Mouse (Mus musculus) CH12.LX (cell line): ENCODE measurements around the gene Cacna2d1. TPM values are rescaled to one million over a fixed set of nuclear protein-coding genes. Genes with fewer than 3 reads are reported as not detected.

ENCODE experiments used
- DNase-seq: peaks from one replicate; pipeline ENCODE4 v3.0.0-alpha.2; 2013; ENCODE audit errors: extremely low read depth
- H3K27ac ChIP-seq: 2 replicates; pipeline ENCODE4 v1.5.1; 2012; ENCODE audit warnings: low read depth, mild to moderate bottlenecking, control low read depth, moderate library complexity; ENCODE audit not compliant: insufficient read depth
- H3K27me3 ChIP-seq: replicated peaks from 2 replicates; pipeline ENCODE3; 2012; ENCODE audit warnings: inconsistent platforms
- H3K36me3 ChIP-seq, 2 experiments: replicated peaks in 1 of 2; 2 replicates each; pipeline versions ENCODE3 to v1.6.1; 2012; ENCODE audit warnings: inconsistent platforms in 1 of 2, low read length in 1 of 2, mild to moderate bottlenecking in 1 of 2, mixed read lengths in 1 of 2, moderate library complexity in 1 of 2; ENCODE audit not compliant: control insufficient read depth in 1 of 2, insufficient read depth in 1 of 2
- H3K4me1 ChIP-seq, 2 experiments: 2 replicates each; pipeline ENCODE4 v1.6.1; 2012; ENCODE audit warnings: inconsistent platforms in 1 of 2, moderate library complexity in 1 of 2; ENCODE audit not compliant: insufficient read depth in 2 of 2, control insufficient read depth in 1 of 2
- H3K4me2 ChIP-seq: 2 replicates; pipeline ENCODE4 v1.6.1; 2012; ENCODE audit warnings: low read depth, mild to moderate bottlenecking, control low read depth; ENCODE audit not compliant: poor library complexity, insufficient read depth, severe bottlenecking
- H3K4me3 ChIP-seq, 3 experiments: fragments of 150-350 bp in 1 of 3; sonication (generic) in 1 of 3; replicated peaks in 1 of 3; 2 replicates each; pipeline versions ENCODE3 to v1.5.1; 2011 to 2012; ENCODE audit warnings: low read depth in 2 of 3, low read length in 2 of 3, mild to moderate bottlenecking in 2 of 3, moderate library complexity in 2 of 3, control low read depth in 1 of 3, improper control_type of control experiment in 1 of 3, inconsistent platforms in 1 of 3, mixed read lengths in 1 of 3; ENCODE audit not compliant: poor library complexity in 1 of 3
- H3K79me2 ChIP-seq: replicated peaks from 2 replicates; pipeline ENCODE4 v1.6.1; 2012; ENCODE audit warnings: mild to moderate bottlenecking, moderate library complexity; ENCODE audit not compliant: control insufficient read depth, poor library complexity, insufficient read depth, severe bottlenecking; ENCODE audit errors: extremely low read depth
- H3K9ac ChIP-seq: 2 replicates; pipeline ENCODE4 v1.6.1; 2012; ENCODE audit warnings: low read depth, mild to moderate bottlenecking, control low read depth, moderate library complexity; ENCODE audit not compliant: insufficient read depth
- H3K9me3 ChIP-seq: replicated peaks from 2 replicates; pipeline ENCODE3; 2012; ENCODE audit warnings: low read length, inconsistent platforms, mixed read lengths
- CHD2 ChIP-seq: IDR thresholded peaks from 2 replicates; pipeline ENCODE4 v1.6.1; 2011; ENCODE audit warnings: low read length, improper control_type of control experiment
- CTCF ChIP-seq, 2 experiments: IDR thresholded peaks in 1 of 2; conservative IDR thresholded peaks in 1 of 2; 2 replicates each; pipeline ENCODE4 v1.5.1; 2011 to 2012; ENCODE audit warnings: low read depth in 2 of 2, low read length in 2 of 2, improper control_type of control experiment in 1 of 2, inconsistent platforms in 1 of 2, mild to moderate bottlenecking in 1 of 2, moderate library complexity in 1 of 2
- ELF1 ChIP-seq: IDR thresholded peaks from 2 replicates; pipeline ENCODE4 v1.6.1; 2014; ENCODE audit warnings: low read depth, mild to moderate bottlenecking, inconsistent platforms, low read length, improper control_type of control experiment
- GABPA ChIP-seq: IDR thresholded peaks from 2 replicates; pipeline ENCODE4 v1.6.1; 2012; ENCODE audit warnings: low read depth, low read length, improper control_type of control experiment, inconsistent platforms; ENCODE audit not compliant: insufficient replicate concordance
- IRF4 ChIP-seq: IDR thresholded peaks from 2 replicates; pipeline ENCODE4 v1.6.1; 2014; ENCODE audit warnings: low read depth, mild to moderate bottlenecking, inconsistent platforms, low read length, improper control_type of control experiment
- JUND ChIP-seq: conservative IDR thresholded peaks from 2 replicates; pipeline ENCODE4 v1.6.1; 2011; ENCODE audit warnings: low read depth, low read length, improper control_type of control experiment
- MEF2A ChIP-seq: IDR thresholded peaks from 2 replicates; pipeline ENCODE4 v1.6.1; 2014; ENCODE audit warnings: low read depth, mild to moderate bottlenecking, inconsistent platforms, low read length, improper control_type of control experiment, borderline replicate concordance
- MXI1 ChIP-seq: IDR thresholded peaks from 2 replicates; pipeline ENCODE4 v1.6.1; 2011; ENCODE audit warnings: mild to moderate bottlenecking, low read depth, low read length, improper control_type of control experiment
- MYC ChIP-seq: IDR thresholded peaks from 2 replicates; pipeline ENCODE4 v1.6.1; 2011; ENCODE audit warnings: low read depth, mild to moderate bottlenecking, improper control_type of control experiment, low read length
- NELFE ChIP-seq: IDR thresholded peaks from 2 replicates; pipeline ENCODE4 v1.6.1; 2011; ENCODE audit warnings: low read depth, low read length, improper control_type of control experiment
- NRF1 ChIP-seq: IDR thresholded peaks from 2 replicates; pipeline ENCODE4 v1.6.1; 2014; ENCODE audit warnings: low read depth, mild to moderate bottlenecking, inconsistent platforms, low read length, improper control_type of control experiment, moderate library complexity
- PAX5 ChIP-seq: IDR thresholded peaks from 2 replicates; pipeline ENCODE4 v1.6.1; 2012; ENCODE audit warnings: low read length, inconsistent platforms, mixed read lengths
- POLR2A ChIP-seq: IDR thresholded peaks from 2 replicates; pipeline ENCODE4 v1.6.1; 2011; ENCODE audit warnings: low read depth, mild to moderate bottlenecking, improper control_type of control experiment, low read length
- POLR2AphosphoS2 ChIP-seq: IDR thresholded peaks from 2 replicates; pipeline ENCODE4 v1.6.1; 2011; ENCODE audit warnings: low read depth, low read length, improper control_type of control experiment
- RAD21 ChIP-seq: IDR thresholded peaks from 2 replicates; pipeline ENCODE4 v1.6.1; 2011; ENCODE audit warnings: low read depth, mild to moderate bottlenecking, low read length, improper control_type of control experiment, moderate library complexity
- SIN3A ChIP-seq: IDR thresholded peaks from 2 replicates; pipeline ENCODE4 v1.6.1; 2012; ENCODE audit warnings: low read length, improper control_type of control experiment, inconsistent platforms
- SMC3 ChIP-seq: IDR thresholded peaks from 2 replicates; pipeline ENCODE4 v1.6.1; 2011; ENCODE audit warnings: low read depth, low read length, improper control_type of control experiment
- USF1 ChIP-seq: IDR thresholded peaks from 2 replicates; pipeline ENCODE4 v1.6.1; 2014; ENCODE audit warnings: low read depth, mild to moderate bottlenecking, inconsistent platforms, low read length, improper control_type of control experiment
- USF2 ChIP-seq: conservative IDR thresholded peaks from 2 replicates; pipeline ENCODE4 v1.6.1; 2011; ENCODE audit warnings: low read depth, low read length, improper control_type of control experiment
- ZKSCAN1 ChIP-seq: IDR thresholded peaks from 2 replicates; pipeline ENCODE4 v1.6.1; 2012; ENCODE audit warnings: low read depth, inconsistent platforms, low read length, improper control_type of control experiment, borderline replicate concordance
- dilution Hi-C: fragments of 300-500 bp; cut with MboI; formaldehyde crosslinking; loops from 2 replicates; pipeline ENCODE4 v1.14.3; 2020; ENCODE audit warnings: low sequenced_read_pairs; ENCODE audit not compliant: extremely low pct_unique_long_range_greater_than_20kb, extremely low pct_ligation_motif_present
- in situ Hi-C: fragments of 300-500 bp; cut with MboI; formaldehyde crosslinking; loops from 3 replicates; pipeline ENCODE4 v1.14.3; 2019; ENCODE audit warnings: low sequenced_read_pairs, low pct_ligation_motif_present, low pct_unique_long_range_greater_than_20kb, mixed read lengths
- polyA plus RNA-seq: library from polyadenylated mRNA; unstranded; fragments of >175 nt; gene quantifications from 2 replicates; pipeline ENCODE4 v1.2.1, GENCODE M21; 2012; ENCODE audit warnings: low read depth; ENCODE audit not compliant: insufficient read length
- total RNA-seq, 2 experiments: library from RNA; depleted of rRNA; stranded (reverse); fragments of 300-350 nt in 1 of 2; fragments of >200 nt in 1 of 2; gene quantifications; 2 replicates each; pipeline ENCODE4 v1.2.3; 2012 to 2014

The Cacna2d1 gene
- total and polyA plus RNA-seq, 3 experiments: 0.13 to 1.3 (median 0.28) TPM

GRCm38 (mm10) chr5:15997190-15997589 lies 62.7 kb downstream of the Cacna2d1 start:
- DNase-seq: no peak
- no peak for TF ChIP-seq RAD21
- TF ChIP-seq ELF1: no peak
- TF ChIP-seq GABPA: no peak
- TF ChIP-seq PAX5: no peak
- TF ChIP-seq SMC3: no peak
- TF ChIP-seq MXI1: no peak
- TF ChIP-seq NELFE: no peak
- TF ChIP-seq SIN3A: no peak
- TF ChIP-seq MYC: no peak
- TF ChIP-seq MEF2A: no peak
- no peak for TF ChIP-seq JUND
- no peak for TF ChIP-seq NRF1
- TF ChIP-seq, all 38 proteins: peak for 0
- H3K79me2 ChIP-seq: no peaks in the 10 kb centered on the region
- no peak overlapping the region for H3K4me3 ChIP-seq
- no peaks in the 10 kb centered on the region for H3K27me3 ChIP-seq
- dilution Hi-C loops: no loop called here
- no peaks in the 10 kb centered on the region for H3K36me3 ChIP-seq
- H3K9me3 ChIP-seq: peaks cover 2% of the 10 kb centered on the region
- H3K4me1 ChIP-seq: no peaks in the 10 kb centered on the region
- H3K27ac ChIP-seq: no peak overlapping the region
- in situ Hi-C loops: no loop called here
- no peak overlapping the region for H3K4me2 ChIP-seq
- no peak overlapping the region for H3K9ac ChIP-seq

GRCm38 (mm10) chr5:15997769-15998168 lies 63.3 kb downstream of the Cacna2d1 start:
- in situ Hi-C loops (no loop called here), dilution Hi-C loops (no loop called here)
- no peak overlapping the region for H3K9ac ChIP-seq
- H3K36me3 ChIP-seq: no peaks in the 10 kb centered on the region
- H3K4me2 ChIP-seq: no peak overlapping the region
- no peak overlapping the region for H3K4me3 ChIP-seq
- peaks cover 4% of the 10 kb centered on the region for H3K9me3 ChIP-seq
- no peaks in the 10 kb centered on the region for H3K4me1 ChIP-seq
- DNase-seq: no peak
- H3K27me3 ChIP-seq: no peaks in the 10 kb centered on the region
- no peak overlapping the region for H3K27ac ChIP-seq
- H3K79me2 ChIP-seq: no peaks in the 10 kb centered on the region
- TF ChIP-seq IRF4: no peak
- no peak for TF ChIP-seq USF2
- TF ChIP-seq USF1: no peak
- no peak for TF ChIP-seq CTCF (conservative IDR thresholded peaks at IDR 0.05 in 1 of 2, IDR thresholded peaks at IDR 0.05 in 1 of 2; ENCODE audit: low read depth in 2 of 2, low read length in 2 of 2)
- TF ChIP-seq ZKSCAN1: no peak
- TF ChIP-seq CHD2: no peak
- no peak for TF ChIP-seq POLR2A
- TF ChIP-seq POLR2AphosphoS2: no peak
- no peak for TF ChIP-seq MEF2A
